Mouse (Mus musculus): ENCODE results near the gene Rps6ka1.

Rps6ka1 gene

GRCm38 (mm10) chr4:133896984-133897383 lies 9.4 kb upstream of the Rps6ka1 start:
- no peak for DNase-seq

- DNase-seq: no peak
Observed at GRCm38 (mm10) chr4:133896002-133896401, 8.4 kb upstream of the Rps6ka1 start.

- DNase-seq: peak in 1 of 2 experiments; percentile 41
Observed at GRCm38 (mm10) chr4:133887249-133887648, 348 bp downstream of the Rps6ka1 start.

GRCm38 (mm10) chr4:133885991-133886501 lies 1.6 kb downstream of the Rps6ka1 start:
- DNase-seq: no peak

- DNase-seq: no peak
Observed at GRCm38 (mm10) chr4:133885331-133885730, 2.3 kb downstream of the Rps6ka1 start.

GRCm38 (mm10) chr4:133884888-133885287 lies 2.7 kb downstream of the Rps6ka1 start:
- no peak for DNase-seq

- no peak for DNase-seq
Observed at GRCm38 (mm10) chr4:133884127-133884753, 3.4 kb downstream of the Rps6ka1 start.

- DNase-seq: no peak
Observed at GRCm38 (mm10) chr4:133881851-133882250, 5.7 kb downstream of the Rps6ka1 start.

- DNase-seq: no peak
Observed at GRCm38 (mm10) chr4:133881399-133881798, 6.2 kb downstream of the Rps6ka1 start.

- DNase-seq: no peak
Observed at GRCm38 (mm10) chr4:133879145-133879902, 8.3 kb downstream of the Rps6ka1 start.

GRCm38 (mm10) chr4:133877850-133878755 lies 9.5 kb downstream of the Rps6ka1 start:
- peak in 1 of 2 experiments; percentile 41 for DNase-seq

GRCm38 (mm10) chr4:133874865-133875517 lies 12.6 kb downstream of the Rps6ka1 start:
- no peak for DNase-seq

- peak in 1 of 2 experiments; percentile 46 for DNase-seq
Observed at GRCm38 (mm10) chr4:133873926-133874864, 13.4 kb downstream of the Rps6ka1 start.

- DNase-seq: no peak
Observed at GRCm38 (mm10) chr4:133873431-133873851, 14.2 kb downstream of the Rps6ka1 start.

- peak; percentile 81 to 82 for DNase-seq
Observed at GRCm38 (mm10) chr4:133872812-133873300, 14.7 kb downstream of the Rps6ka1 start.

- no peak for DNase-seq
Observed at GRCm38 (mm10) chr4:133872222-133872811, 15.3 kb downstream of the Rps6ka1 start.

- DNase-seq: no peak
Observed at GRCm38 (mm10) chr4:133865231-133865630, 22.4 kb downstream of the Rps6ka1 start.

- DNase-seq: no peak
Observed at GRCm38 (mm10) chr4:133864380-133864981, 23.1 kb downstream of the Rps6ka1 start.

- no peak for DNase-seq
Observed at GRCm38 (mm10) chr4:133863795-133864379, 23.7 kb downstream of the Rps6ka1 start.

GRCm38 (mm10) chr4:133857527-133857926 lies 30.1 kb downstream of the Rps6ka1 start:
- DNase-seq: no peak
